Mouse (Mus musculus): ENCODE measurements at regions not wholly inside any gene's neighbourhood (a gene's known extent, or its start where the extent isn't known, plus 50 kb on each side); places are given as distances from the start of the nearest gene placed in this dataset.

- 0 out of 2 replicates have a peak overlapping the region, but pooled peaks have one; percentile 17 for H3K27ac ChIP-seq (ENCODE audit: low read length)
- no peaks in the 10 kb centered on the region for H3K36me3 ChIP-seq (ENCODE audit: control insufficient read depth, insufficient read depth, low read length)
- H3K4me2 ChIP-seq (ENCODE audit: low read length), result no peak overlapping the region
- H3K4me3 ChIP-seq (ENCODE audit: low read depth, low read length), result no peak overlapping the region
- H3K9me3 ChIP-seq (replicated peaks; ENCODE audit: control insufficient read depth, low read length, poor library complexity, severe bottlenecking), result no peaks in the 10 kb centered on the region
- H3K4me1 ChIP-seq (ENCODE audit: control insufficient read depth, insufficient read depth, low read length), result no peaks in the 10 kb centered on the region; the same call in 1 of the 2 replicates
- WGBS, result 27% methylated on average over 5 of the region's 5 CpGs
- ATAC-seq, result no peak
- H3K27me3 ChIP-seq (ENCODE audit: control insufficient read depth, insufficient read depth, low read depth, low read length), result no peaks in the 10 kb centered on the region
- H3K9ac ChIP-seq (ENCODE audit: low read depth, low read length), result no peak overlapping the region
Observed at GRCm38 (mm10) chr1:108023721-108024353, 434.0 kb downstream of the Serpinb8 start.

GRCm38 (mm10) chr1:108024705-108025104 lies 434.9 kb downstream of the Serpinb8 start:
- H3K9me3 ChIP-seq (replicated peaks; ENCODE audit: control insufficient read depth, low read length, poor library complexity, severe bottlenecking), result no peaks in the 10 kb centered on the region
- no peaks in the 10 kb centered on the region for H3K36me3 ChIP-seq (ENCODE audit: control insufficient read depth, insufficient read depth, low read length)
- H3K4me3 ChIP-seq (ENCODE audit: low read depth, low read length), result no peak overlapping the region
- H3K9ac ChIP-seq (ENCODE audit: low read depth, low read length), result no peak overlapping the region
- no peaks in the 10 kb centered on the region for H3K27me3 ChIP-seq (ENCODE audit: control insufficient read depth, insufficient read depth, low read depth, low read length)
- 9% methylated on average over 1 of the region's 1 CpGs for WGBS
- ATAC-seq, result no peak
- H3K27ac ChIP-seq (ENCODE audit: low read length), result no peak overlapping the region
- no peak overlapping the region for H3K4me2 ChIP-seq (ENCODE audit: low read length)
- no peaks in the 10 kb centered on the region; the same call in 1 of the 2 replicates for H3K4me1 ChIP-seq (ENCODE audit: control insufficient read depth, insufficient read depth, low read length)

GRCm38 (mm10) chr1:108026461-108026860 lies 436.7 kb downstream of the Serpinb8 start:
- no peaks in the 10 kb centered on the region for H3K36me3 ChIP-seq (ENCODE audit: control insufficient read depth, insufficient read depth, low read length)
- no peak overlapping the region for H3K4me2 ChIP-seq (ENCODE audit: low read length)
- no peak overlapping the region for H3K27ac ChIP-seq (ENCODE audit: low read length)
- no peaks in the 10 kb centered on the region; the same call in 1 of the 2 replicates for H3K4me1 ChIP-seq (ENCODE audit: control insufficient read depth, insufficient read depth, low read length)
- H3K9me3 ChIP-seq (replicated peaks; ENCODE audit: control insufficient read depth, low read length, poor library complexity, severe bottlenecking), result no peaks in the 10 kb centered on the region
- ATAC-seq, result no peak
- no peaks in the 10 kb centered on the region for H3K27me3 ChIP-seq (ENCODE audit: control insufficient read depth, insufficient read depth, low read depth, low read length)
- H3K4me3 ChIP-seq (ENCODE audit: low read depth, low read length), result no peak overlapping the region
- no peak overlapping the region for H3K9ac ChIP-seq (ENCODE audit: low read depth, low read length)

GRCm38 (mm10) chr1:108046194-108046593 lies 456.4 kb downstream of the Serpinb8 start:
- H3K27me3 ChIP-seq (ENCODE audit: control insufficient read depth, insufficient read depth, low read depth, low read length), result no peaks in the 10 kb centered on the region
- 69% methylated on average over 4 of the region's 4 CpGs for whole genome bisulfite sequencing
- no peak overlapping the region for H3K27ac ChIP-seq (ENCODE audit: low read length)
- H3K36me3 ChIP-seq (ENCODE audit: control insufficient read depth, insufficient read depth, low read length), result no peaks in the 10 kb centered on the region
- no peak overlapping the region for H3K9ac ChIP-seq (ENCODE audit: low read depth, low read length)
- H3K4me1 ChIP-seq (ENCODE audit: control insufficient read depth, insufficient read depth, low read length), result no peaks in the 10 kb centered on the region
- ATAC-seq, result no peak
- H3K4me2 ChIP-seq (ENCODE audit: low read length), result no peak overlapping the region
- H3K9me3 ChIP-seq (replicated peaks; ENCODE audit: control insufficient read depth, low read length, poor library complexity, severe bottlenecking), result 0 out of 2 replicates have a peak, but pooled peaks cover 3% of the 10 kb centered on the region
- H3K4me3 ChIP-seq (ENCODE audit: low read depth, low read length), result no peak overlapping the region

GRCm38 (mm10) chr1:108046857-108047714 lies 457.3 kb downstream of the Serpinb8 start:
- 0 out of 2 replicates have a peak, but pooled peaks cover 3% of the 10 kb centered on the region for H3K9me3 ChIP-seq (replicated peaks; ENCODE audit: control insufficient read depth, low read length, poor library complexity, severe bottlenecking)
- H3K4me1 ChIP-seq (ENCODE audit: control insufficient read depth, insufficient read depth, low read length), result no peaks in the 10 kb centered on the region
- H3K36me3 ChIP-seq (ENCODE audit: control insufficient read depth, insufficient read depth, low read length), result no peaks in the 10 kb centered on the region
- H3K9ac ChIP-seq (ENCODE audit: low read depth, low read length), result no peak overlapping the region
- H3K4me3 ChIP-seq (ENCODE audit: low read depth, low read length), result no peak overlapping the region
- no peak overlapping the region for H3K27ac ChIP-seq (ENCODE audit: low read length)
- WGBS, result 74% methylated on average over 5 of the region's 5 CpGs
- ATAC-seq, result no peak
- H3K27me3 ChIP-seq (ENCODE audit: control insufficient read depth, insufficient read depth, low read depth, low read length), result no peaks in the 10 kb centered on the region
- no peak overlapping the region for H3K4me2 ChIP-seq (ENCODE audit: low read length)

- H3K27ac ChIP-seq (ENCODE audit: low read length), result no peak overlapping the region
- H3K4me3 ChIP-seq (ENCODE audit: low read depth, low read length), result no peak overlapping the region
- no peaks in the 10 kb centered on the region for H3K4me1 ChIP-seq (ENCODE audit: control insufficient read depth, insufficient read depth, low read length)
- H3K4me2 ChIP-seq (ENCODE audit: low read length), result no peak overlapping the region
- no peak overlapping the region for H3K9ac ChIP-seq (ENCODE audit: low read depth, low read length)
- WGBS, result 83% methylated on average over 3 of the region's 3 CpGs
- H3K36me3 ChIP-seq (ENCODE audit: control insufficient read depth, insufficient read depth, low read length), result no peaks in the 10 kb centered on the region
- H3K27me3 ChIP-seq (ENCODE audit: control insufficient read depth, insufficient read depth, low read depth, low read length), result no peaks in the 10 kb centered on the region
- no peaks in the 10 kb centered on the region for H3K9me3 ChIP-seq (replicated peaks; ENCODE audit: control insufficient read depth, low read length, poor library complexity, severe bottlenecking)
- ATAC-seq, result no peak
Observed at GRCm38 (mm10) chr1:108094622-108095021, 504.8 kb downstream of the Serpinb8 start.

- WGBS, result 84% methylated on average over 2 of the region's 2 CpGs
- Histone ChIP-seq H3K27me3 (ENCODE audit: control insufficient read depth, insufficient read depth, low read depth, low read length) (no peaks in the 10 kb centered on the region), H3K9ac (ENCODE audit: low read depth, low read length) (no peak overlapping the region), H3K9me3 (replicated peaks; ENCODE audit: control insufficient read depth, low read length, poor library complexity, severe bottlenecking) (no peaks in the 10 kb centered on the region), H3K36me3 (ENCODE audit: control insufficient read depth, insufficient read depth, low read length) (no peaks in the 10 kb centered on the region), H3K4me2 (ENCODE audit: low read length) (no peak overlapping the region), H3K4me1 (ENCODE audit: control insufficient read depth, insufficient read depth, low read length) (no peaks in the 10 kb centered on the region), H3K4me3 (ENCODE audit: low read depth, low read length) (no peak overlapping the region), H3K27ac (ENCODE audit: low read length) (no peak overlapping the region)
- ATAC-seq, result no peak
Observed at GRCm38 (mm10) chr1:108102607-108103006, 512.8 kb downstream of the Serpinb8 start.

GRCm38 (mm10) chr1:108110984-108111383 lies 521.2 kb downstream of the Serpinb8 start:
- H3K27me3 ChIP-seq (ENCODE audit: control insufficient read depth, insufficient read depth, low read depth, low read length), result no peaks in the 10 kb centered on the region
- H3K9ac ChIP-seq (ENCODE audit: low read depth, low read length), result no peak overlapping the region
- no peaks in the 10 kb centered on the region for H3K4me1 ChIP-seq (ENCODE audit: control insufficient read depth, insufficient read depth, low read length)
- H3K4me3 ChIP-seq (ENCODE audit: low read depth, low read length), result no peak overlapping the region
- H3K4me2 ChIP-seq (ENCODE audit: low read length), result no peak overlapping the region
- H3K36me3 ChIP-seq (ENCODE audit: control insufficient read depth, insufficient read depth, low read length), result no peaks in the 10 kb centered on the region
- no peak overlapping the region for H3K27ac ChIP-seq (ENCODE audit: low read length)
- no peaks in the 10 kb centered on the region for H3K9me3 ChIP-seq (replicated peaks; ENCODE audit: control insufficient read depth, low read length, poor library complexity, severe bottlenecking)
- no peak for ATAC-seq

GRCm38 (mm10) chr1:108127393-108127792 lies 537.6 kb downstream of the Serpinb8 start:
- WGBS, result 89% methylated on average over 4 of the region's 4 CpGs
- no peaks in the 10 kb centered on the region for H3K4me1 ChIP-seq (ENCODE audit: control insufficient read depth, insufficient read depth, low read length)

More at GRCm38 (mm10) chr1:108127393-108127792, 537.6 kb downstream of the Serpinb8 start:
- Histone ChIP-seq H3K4me3 (ENCODE audit: low read depth, low read length) (no peak overlapping the region), H3K27ac (ENCODE audit: low read length) (no peak overlapping the region), H3K9ac (ENCODE audit: low read depth, low read length) (no peak overlapping the region), H3K36me3 (ENCODE audit: control insufficient read depth, insufficient read depth, low read length) (no peaks in the 10 kb centered on the region), H3K27me3 (ENCODE audit: control insufficient read depth, insufficient read depth, low read depth, low read length) (no peaks in the 10 kb centered on the region), H3K4me2 (ENCODE audit: low read length) (no peak overlapping the region), H3K9me3 (replicated peaks; ENCODE audit: control insufficient read depth, low read length, poor library complexity, severe bottlenecking) (no peaks in the 10 kb centered on the region)
- ATAC-seq, result no peak

Data from midbrain, embryonic 16.5 days (tissue).